7 mouse cellular contexts compared by ENCODE assay signal in genomic region chr11:4122742-4123579, GRCm38 (mm10). TPM values are rescaled to one million over a fixed set of nuclear protein-coding genes. Genes with fewer than 3 reads are reported as not detected.
DNase-seq lines count a peak whose midpoint lies in the region; ATAC-seq and TF ChIP-seq lines count a peak whose summit lies in the region.

Sec14l2 (minus strand) TSS chr11:4123415.

- ATAC-seq in megakaryocyte-erythroid progenitor cell, adult 5-6 weeks (replicated peaks; ENCODE audit: low FRiP score, low TSS enrichment, poor library complexity, severe bottlenecking), result peak; percentile 17; the same call in 1 of the 2 replicates

- TF ChIP-seq EP300 in ES-Bruce4 (IDR thresholded peaks at IDR 0.05; ENCODE audit: insufficient read depth, low read depth, low read length), result no peak

- H3K27me3 ChIP-seq in ES-Bruce4 (ENCODE audit: control insufficient read depth, insufficient read depth, low read length, poor library complexity, severe bottlenecking), result no peaks in the 10 kb centered on the region
- H3K27me3 ChIP-seq in limb, embryonic 10.5 days (ENCODE audit: low read depth, poor library complexity, severe bottlenecking), result peaks cover 29% of the 10 kb centered on the region

- WGBS in limb, embryonic 10.5 days, result 78% methylated on average over 10 of the region's 10 CpGs

- peak within 1 kb of the TSS; percentile 49; the same call in 1 of the 2 replicates for H3K27ac ChIP-seq in ES-Bruce4 (ENCODE audit: insufficient read depth, low read length)
- no peak within 1 kb of the TSS for H3K27ac ChIP-seq in limb, embryonic 10.5 days

- no peaks in the 10 kb centered on the region for H3K36me3 ChIP-seq in ES-Bruce4 (ENCODE audit: control insufficient read depth, insufficient read depth, low read length, poor library complexity, severe bottlenecking)
- no peaks in the 10 kb centered on the region for H3K36me3 ChIP-seq in limb, embryonic 10.5 days

- TF ChIP-seq POLR2A in ES-Bruce4 (IDR thresholded peaks at IDR 0.05; ENCODE audit: insufficient read depth, low read length), result peak; percentile 72

- H3K9me3 ChIP-seq in ES-Bruce4 (replicated peaks; ENCODE audit: control insufficient read depth, insufficient read depth, low read length, poor library complexity, severe bottlenecking), result no peaks in the 10 kb centered on the region
- H3K9me3 ChIP-seq in limb, embryonic 10.5 days (replicated peaks), result no peaks in the 10 kb centered on the region

- peak within 1 kb of the TSS; percentile 65 for H3K9ac ChIP-seq in ES-Bruce4 (ENCODE audit: low read depth, poor library complexity, severe bottlenecking)

- no peaks in the 10 kb centered on the region for H3K4me1 ChIP-seq in ES-Bruce4 (ENCODE audit: control insufficient read depth, insufficient read depth, low read length)
- peaks cover 10% of the 10 kb centered on the region for H3K4me1 ChIP-seq in limb, embryonic 10.5 days

- DNase-seq in CD4-positive, CD25-positive, alpha-beta regulatory T cell, adult 2 months (ENCODE audit: low read depth, low spot score), result peak; percentile 78
- DNase-seq in layer of hippocampus, postnatal 14 days (ENCODE audit: low spot score in 2 of 2), result no peak
- DNase-seq in limb, embryonic 10.5 days (ENCODE audit: low spot score), result no peak
- no peak for DNase-seq in right cerebral cortex, postnatal 25 days
- DNase-seq in urinary bladder, postnatal 14 days (ENCODE audit: low spot score), result no peak

- H3K4me3 ChIP-seq in ES-Bruce4 (ENCODE audit: low read depth, low read length), result peak within 1 kb of the TSS; percentile 34
- no peak within 1 kb of the TSS for H3K4me3 ChIP-seq in limb, embryonic 10.5 days

- TF ChIP-seq CTCF in ES-Bruce4 (IDR thresholded peaks at IDR 0.05; ENCODE audit: low read depth, low read length), result no peak

RNA-seq across cellular contexts. Expression of gene Sec14l2, which starts in this region (rescaled TPM):
- 4.2 and 5.4 TPM in 2 replicates for polyA plus RNA-seq in ES-Bruce4 (2011; ENCODE audit: insufficient read depth, insufficient read length, low read depth, missing spikeins)
- total RNA-seq in layer of hippocampus, postnatal 14 days (2021), result 10 to 100 TPM; 43.2 to 44.3 TPM
- 17.5 and 26.8 TPM in 2 replicates for total RNA-seq in megakaryocyte-erythroid progenitor cell, adult 5-6 weeks (2014; fragmentation: Nextera tagmentation)
- 4.5 and 22.5 TPM in 2 replicates for total RNA-seq in megakaryocyte-erythroid progenitor cell, adult 5-6 weeks (2017)
- polyA plus RNA-seq in limb, embryonic 10.5 days (2016; fragmentation: Nextera tagmentation; extraction: Ambion mirVana), result 1.5 and 2.7 TPM in 2 replicates
